Mouse (Mus musculus): Measurements from ENCODE around the gene Celsr1. TPM values are rescaled to one million over a fixed set of nuclear protein-coding genes. Genes with fewer than 3 reads are reported as not detected.
"Not testable (repeated sequence)": the region's sequence is repeated elsewhere in the genome, so short reads cannot be mapped to it uniquely, and the experiment has no call there.

Gene Celsr1
- polyA plus RNA-seq, 1 experiment from 2014 or later: 0.01 TPM

DNA sequence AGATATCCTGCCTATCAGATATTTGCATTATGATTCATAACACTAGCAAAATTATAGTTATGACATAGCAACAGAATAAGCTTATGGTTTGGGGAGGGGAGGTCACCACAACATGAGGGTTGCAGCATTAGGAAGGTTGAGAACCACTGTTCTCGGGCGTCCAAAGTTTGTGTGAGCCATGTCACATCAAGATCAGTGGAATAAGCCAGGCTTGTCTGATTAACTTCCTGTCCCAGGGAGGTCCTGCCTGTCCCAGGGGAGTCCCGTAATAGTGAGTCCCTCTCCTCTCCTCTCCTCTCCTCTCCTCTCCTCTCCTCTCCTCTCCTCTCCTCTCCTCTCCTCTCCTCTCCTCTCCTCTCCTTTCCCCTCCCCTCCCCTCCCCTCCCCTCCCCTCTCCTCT, 21.3 kb upstream of the Celsr1 start:
- not testable (repeated sequence) for H3K4me2 ChIP-seq; H3K9me3 ChIP-seq (replicated peaks); H3K27me3 ChIP-seq; H3K36me3 ChIP-seq (replicated peaks); H3K4me3 ChIP-seq (replicated peaks); H3K9ac ChIP-seq; ATAC-seq (ENCODE audit: insufficient read depth)
- Histone ChIP-seq H3K27ac (replicated peaks) (0 out of 2 replicates have a peak overlapping the region, but pooled peaks have one; percentile 20), H3K4me1 (replicated peaks) (peaks cover 89% of the 10 kb centered on the region)
- WGBS (ENCODE audit: insufficient replicate concordance): 44% methylated on average over 3 of the region's 3 CpGs

DNA sequence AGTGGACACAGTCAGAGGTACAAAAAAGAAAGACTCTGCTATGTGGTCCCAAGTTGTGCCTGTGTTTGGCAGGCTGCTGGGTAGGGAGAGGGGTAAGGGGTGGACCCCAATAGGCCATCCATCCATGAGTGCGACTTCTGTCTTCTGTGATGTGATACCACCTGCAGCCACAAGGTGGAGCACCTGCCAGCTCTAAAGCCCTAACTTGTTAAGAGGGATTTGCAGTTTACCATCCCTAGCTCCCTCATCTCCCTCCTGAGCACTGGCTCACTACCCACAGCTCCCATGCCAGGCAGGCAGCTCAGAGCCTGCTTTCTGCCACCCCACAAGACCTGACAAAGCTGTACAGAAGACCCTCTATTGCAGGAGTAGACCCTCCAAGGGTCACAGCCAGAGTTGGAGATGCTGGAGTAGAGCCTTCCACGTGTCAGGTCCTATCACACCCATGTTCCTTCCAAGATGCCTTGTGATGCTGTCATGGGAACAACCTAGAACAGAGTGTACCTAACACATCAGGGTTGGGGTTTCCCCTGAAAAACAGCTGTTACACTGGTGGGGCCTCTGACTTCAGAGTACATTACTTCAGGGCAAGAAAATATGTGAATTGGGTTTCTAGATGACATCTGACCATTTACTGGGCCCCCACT, 20.4 kb upstream of the Celsr1 start:
- H3K36me3 ChIP-seq (replicated peaks): no peaks in the 10 kb centered on the region
- no peaks in the 10 kb centered on the region for H3K9me3 ChIP-seq (replicated peaks)
- H3K27me3 ChIP-seq: no peaks in the 10 kb centered on the region
- WGBS (ENCODE audit: insufficient replicate concordance): 42% methylated on average over 2 of the region's 2 CpGs
- H3K27ac ChIP-seq (replicated peaks): peak overlapping the region; percentile 20; the same call in 1 of the 2 replicates
- H3K4me1 ChIP-seq (replicated peaks): peaks cover 82% of the 10 kb centered on the region
- no peak overlapping the region for H3K9ac ChIP-seq
- no peak overlapping the region for H3K4me2 ChIP-seq
- 0 out of 2 replicates have a peak, but pooled peaks have one; percentile 5 for ATAC-seq (ENCODE audit: insufficient read depth)
- H3K4me3 ChIP-seq (replicated peaks): no peak overlapping the region

DNA sequence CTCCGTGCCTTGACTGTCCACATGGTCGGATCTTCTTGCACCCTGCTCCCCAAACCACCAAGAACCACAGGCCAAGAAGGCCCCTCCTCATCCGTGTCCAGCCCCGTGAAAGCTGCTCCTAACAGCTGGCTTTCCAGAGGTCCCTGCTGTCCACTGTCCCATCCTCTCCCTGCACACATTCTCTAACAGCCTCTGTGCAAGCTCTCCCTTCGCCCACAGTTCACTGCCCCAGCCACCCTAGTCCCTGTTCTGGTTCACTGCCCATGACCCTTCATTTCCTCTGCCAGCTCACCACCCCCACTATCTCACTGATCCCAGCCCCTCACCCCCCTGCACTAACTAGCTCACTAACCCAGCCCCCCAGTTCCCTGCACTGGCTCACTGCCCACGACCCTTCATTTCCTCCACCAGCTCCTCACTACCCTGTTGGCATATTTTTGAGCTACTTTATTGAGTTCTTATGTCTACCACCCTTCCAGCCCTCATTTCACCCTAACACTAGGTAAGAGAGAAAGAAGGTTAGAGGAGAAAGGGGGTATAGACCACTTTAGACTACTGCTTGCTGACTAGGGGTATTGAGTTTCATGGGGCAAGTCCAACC, 18.4 kb upstream of the Celsr1 start:
- Histone ChIP-seq H3K4me1 (replicated peaks) (peaks cover 64% of the 10 kb centered on the region), H3K27ac (replicated peaks) (peak overlapping the region; percentile 80), H3K4me2 (peak overlapping the region; percentile 59), H3K27me3 (no peaks in the 10 kb centered on the region), H3K9ac (0 out of 2 replicates have a peak overlapping the region, but pooled peaks have one; percentile 28), H3K36me3 (replicated peaks) (no peaks in the 10 kb centered on the region), H3K9me3 (replicated peaks) (no peaks in the 10 kb centered on the region), H3K4me3 (replicated peaks) (no peak overlapping the region)
- no peak for ATAC-seq (ENCODE audit: insufficient read depth)
- WGBS (ENCODE audit: insufficient replicate concordance): 39% methylated on average over 6 of the region's 6 CpGs

DNA sequence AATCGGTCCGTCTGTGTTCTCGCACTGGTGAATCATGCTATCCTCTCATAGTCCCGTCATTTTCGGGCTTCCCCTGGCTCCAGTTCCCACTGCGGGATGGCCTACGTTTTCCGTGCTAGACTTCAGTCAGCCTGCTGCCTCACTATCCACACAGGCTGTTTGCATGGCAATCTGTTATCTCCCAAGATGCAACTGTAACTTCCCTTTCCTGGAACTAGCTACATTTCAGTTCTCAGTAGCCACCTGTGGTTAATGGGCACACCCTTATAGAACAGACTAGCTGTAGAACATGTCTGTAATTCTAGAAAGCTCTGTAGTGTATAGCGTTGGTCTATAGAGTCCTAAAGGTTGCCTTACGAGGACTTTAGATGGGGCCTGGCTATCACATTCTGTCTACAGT, 17.6 kb upstream of the Celsr1 start:
- Histone ChIP-seq H3K27ac (replicated peaks) (peak overlapping the region; percentile 80), H3K4me3 (replicated peaks) (peak overlapping the region; percentile 15; the same call in 1 of the 2 replicates), H3K9me3 (replicated peaks) (no peaks in the 10 kb centered on the region), H3K27me3 (no peaks in the 10 kb centered on the region), H3K9ac (no peak overlapping the region), H3K36me3 (replicated peaks) (no peaks in the 10 kb centered on the region), H3K4me1 (replicated peaks) (peaks cover 56% of the 10 kb centered on the region), H3K4me2 (peak overlapping the region; percentile 59)
- peak; percentile 86 for ATAC-seq (ENCODE audit: insufficient read depth)
- 11% methylated on average over 10 of the region's 10 CpGs for WGBS (ENCODE audit: insufficient replicate concordance)

DNA sequence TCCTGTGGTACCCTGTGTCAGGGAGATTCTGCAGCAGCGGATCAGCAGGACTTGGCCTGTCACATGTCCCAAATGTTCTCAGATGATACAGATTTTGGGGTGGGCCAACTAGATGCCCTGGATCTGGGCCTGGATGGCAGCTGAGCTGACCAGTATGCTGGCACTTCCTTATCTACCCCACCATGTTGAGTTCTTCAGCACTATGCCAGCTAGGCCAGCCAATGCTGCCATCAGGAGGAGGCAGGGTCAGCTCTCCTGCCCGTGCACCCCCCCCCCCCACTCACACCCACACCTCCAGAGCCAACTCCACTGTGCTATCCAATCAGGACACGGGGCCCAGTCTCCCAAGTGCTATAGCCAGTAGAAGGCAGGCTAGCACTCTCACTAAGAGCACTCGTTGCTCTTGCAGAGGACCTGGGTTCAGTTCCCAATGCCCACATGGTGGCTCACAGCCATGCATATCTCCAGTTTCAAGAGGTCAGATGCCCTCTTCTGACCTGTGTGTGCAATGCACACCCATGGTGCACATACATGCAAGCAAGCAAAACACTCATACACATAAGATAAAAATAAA, 16.7 kb upstream of the Celsr1 start:
- no peak for ATAC-seq (ENCODE audit: insufficient read depth)
- Histone ChIP-seq H3K9ac (no peak overlapping the region), H3K4me1 (replicated peaks) (peaks cover 50% of the 10 kb centered on the region), H3K27me3 (no peaks in the 10 kb centered on the region), H3K4me2 (0 out of 2 replicates have a peak overlapping the region, but pooled peaks have one; percentile 59), H3K27ac (replicated peaks) (peak overlapping the region; percentile 80; the same call in 1 of the 2 replicates), H3K4me3 (replicated peaks) (no peak overlapping the region), H3K36me3 (replicated peaks) (no peaks in the 10 kb centered on the region), H3K9me3 (replicated peaks) (no peaks in the 10 kb centered on the region)
- 46% methylated on average over 4 of the region's 4 CpGs for WGBS (ENCODE audit: insufficient replicate concordance)

DNA sequence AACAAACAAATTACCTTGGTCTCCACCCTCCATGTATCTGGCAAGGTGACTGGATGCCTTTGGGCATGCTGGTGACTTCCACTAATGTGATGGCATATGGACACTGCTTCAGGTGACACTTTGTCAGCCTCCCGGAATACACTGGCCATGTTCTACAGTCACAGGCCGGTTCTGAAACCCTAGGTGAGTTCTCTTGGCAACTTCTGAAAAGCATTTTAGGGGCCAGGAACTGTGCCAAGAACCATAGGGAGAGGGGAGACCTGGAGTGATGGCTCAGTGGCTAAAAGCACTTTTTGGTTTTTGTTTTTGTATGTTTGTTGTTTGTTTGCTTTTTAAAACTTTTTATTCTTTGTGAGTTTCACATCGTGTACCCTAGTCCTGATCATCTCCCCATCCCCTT, 15.9 kb upstream of the Celsr1 start:
- no peak for ATAC-seq (ENCODE audit: insufficient read depth)
- Histone ChIP-seq H3K4me2 (no peak overlapping the region), H3K9me3 (replicated peaks) (no peaks in the 10 kb centered on the region), H3K27ac (replicated peaks) (0 out of 2 replicates have a peak overlapping the region, but pooled peaks have one; percentile 15), H3K9ac (no peak overlapping the region), H3K4me1 (replicated peaks) (peaks cover 43% of the 10 kb centered on the region), H3K27me3 (no peaks in the 10 kb centered on the region), H3K36me3 (replicated peaks) (no peaks in the 10 kb centered on the region), H3K4me3 (replicated peaks) (no peak overlapping the region)
- WGBS (ENCODE audit: insufficient replicate concordance): 76% methylated on average over 3 of the region's 3 CpGs

DNA sequence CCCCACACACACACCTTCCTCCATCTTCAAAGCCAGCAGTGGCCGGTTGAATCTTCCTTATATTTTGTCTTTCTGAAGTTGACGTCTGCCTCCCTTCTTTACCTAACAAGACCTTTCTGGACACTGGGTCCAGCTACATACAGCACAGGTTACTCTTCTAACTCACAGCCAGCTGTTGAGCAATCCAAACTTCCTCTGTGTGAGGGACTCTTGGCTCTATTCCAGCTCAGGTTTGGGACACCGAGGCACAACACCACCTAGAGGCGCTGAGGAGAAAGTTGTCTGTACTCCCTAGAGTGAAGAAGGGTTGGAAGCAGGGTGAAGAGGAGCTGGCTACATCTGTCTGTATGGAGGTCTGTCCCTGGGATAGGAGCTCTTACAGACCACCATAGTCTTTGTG, 8.8 kb upstream of the Celsr1 start:
- Histone ChIP-seq H3K27ac (replicated peaks) (no peak overlapping the region), H3K36me3 (replicated peaks) (no peaks in the 10 kb centered on the region), H3K9ac (no peak overlapping the region), H3K27me3 (peaks cover 53% of the 10 kb centered on the region), H3K9me3 (replicated peaks) (no peaks in the 10 kb centered on the region), H3K4me3 (replicated peaks) (no peak overlapping the region), H3K4me1 (replicated peaks) (no peaks in the 10 kb centered on the region), H3K4me2 (no peak overlapping the region)
- WGBS (ENCODE audit: insufficient replicate concordance): 16% methylated on average over 4 of the region's 4 CpGs
- ATAC-seq (ENCODE audit: insufficient read depth): peak; percentile 40; the same call in 1 of the 2 replicates

DNA sequence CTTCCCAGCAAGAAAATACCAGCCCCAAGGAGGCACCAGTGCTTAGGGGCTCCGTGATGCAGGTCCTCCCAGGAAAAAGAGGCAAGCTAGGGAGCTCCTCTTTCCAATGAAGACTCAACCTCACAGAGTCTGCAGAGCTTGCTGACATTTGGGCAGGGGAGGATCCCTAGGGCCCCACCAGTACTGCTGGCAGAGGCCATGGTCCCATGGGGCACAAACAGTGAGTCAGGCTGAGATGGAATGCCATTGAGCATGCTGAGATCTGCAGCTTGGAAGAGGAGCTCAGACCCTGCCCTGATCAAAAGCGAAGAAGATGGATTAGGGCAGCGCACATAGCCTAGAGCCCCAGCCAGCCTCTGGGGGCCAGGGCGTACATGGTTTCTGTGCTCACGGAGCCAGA, 7.8 kb upstream of the Celsr1 start:
- Histone ChIP-seq H3K4me2 (no peak overlapping the region), H3K9me3 (replicated peaks) (no peaks in the 10 kb centered on the region), H3K27me3 (peaks cover 58% of the 10 kb centered on the region), H3K4me1 (replicated peaks) (no peaks in the 10 kb centered on the region), H3K4me3 (replicated peaks) (no peak overlapping the region), H3K9ac (no peak overlapping the region), H3K36me3 (replicated peaks) (no peaks in the 10 kb centered on the region), H3K27ac (replicated peaks) (no peak overlapping the region)
- no peak for ATAC-seq (ENCODE audit: insufficient read depth)
- WGBS (ENCODE audit: insufficient replicate concordance): 75% methylated on average over 5 of the region's 5 CpGs

DNA sequence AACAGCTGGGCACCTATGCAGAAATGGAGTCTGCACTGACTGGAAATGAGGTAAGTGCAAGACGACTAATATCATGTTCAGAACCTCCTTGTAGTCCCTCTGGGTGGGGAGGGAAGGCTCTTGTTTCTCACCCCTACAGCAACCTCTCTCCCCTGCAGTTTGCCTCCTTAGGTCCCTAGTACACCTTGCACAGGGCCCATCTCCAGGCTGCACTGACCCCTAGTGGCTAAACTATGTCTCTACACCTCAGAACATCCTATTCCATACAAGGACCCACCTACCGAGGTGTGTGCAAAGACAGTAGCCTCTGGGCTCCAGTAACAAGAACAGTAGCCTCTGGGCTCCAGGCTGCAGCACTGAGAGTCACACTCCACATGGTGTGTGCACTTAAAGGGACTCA, 5.2 kb upstream of the Celsr1 start:
- H3K9ac ChIP-seq: no peak overlapping the region
- no peak overlapping the region for H3K4me2 ChIP-seq
- WGBS (ENCODE audit: insufficient replicate concordance): 2% methylated on average over 2 of the region's 2 CpGs
- peaks cover 11% of the 10 kb centered on the region for H3K4me1 ChIP-seq (replicated peaks)
- no peaks in the 10 kb centered on the region for H3K9me3 ChIP-seq (replicated peaks)
- no peak overlapping the region for H3K4me3 ChIP-seq (replicated peaks)
- H3K27ac ChIP-seq (replicated peaks): no peak overlapping the region
- H3K36me3 ChIP-seq (replicated peaks): no peaks in the 10 kb centered on the region
- no peak for ATAC-seq (ENCODE audit: insufficient read depth)
- H3K27me3 ChIP-seq: peaks cover 82% of the 10 kb centered on the region

DNA sequence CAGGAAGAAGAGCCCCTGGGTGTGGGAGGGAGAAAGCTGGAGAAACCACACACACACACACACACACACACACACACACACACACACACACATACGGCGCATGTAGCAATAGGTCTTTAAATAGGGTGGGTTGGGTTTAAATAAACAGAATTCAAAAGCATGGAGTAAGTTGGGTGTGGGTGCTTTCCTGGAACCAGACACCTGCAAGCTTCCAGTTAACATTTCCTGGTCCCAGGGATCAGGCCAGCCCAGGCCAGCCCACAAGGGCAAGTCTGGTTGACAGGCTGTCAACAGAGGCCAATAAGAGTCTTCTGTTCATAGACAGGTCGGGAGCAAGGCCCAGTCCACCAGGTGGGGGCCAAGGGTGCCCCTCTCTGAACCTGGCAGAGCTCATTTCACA, 2.3 kb upstream of the Celsr1 start:
- 49% methylated on average over 3 of the region's 3 CpGs for WGBS (ENCODE audit: insufficient replicate concordance)
- no peak overlapping the region for H3K4me3 ChIP-seq (replicated peaks)
- H3K27ac ChIP-seq (replicated peaks): no peak overlapping the region
- H3K4me1 ChIP-seq (replicated peaks): peaks cover 23% of the 10 kb centered on the region
- no peak overlapping the region for H3K4me2 ChIP-seq
- peaks cover 93% of the 10 kb centered on the region for H3K27me3 ChIP-seq
- no peaks in the 10 kb centered on the region for H3K9me3 ChIP-seq (replicated peaks)
- no peak for ATAC-seq (ENCODE audit: insufficient read depth)
- no peaks in the 10 kb centered on the region for H3K36me3 ChIP-seq (replicated peaks)
- no peak overlapping the region for H3K9ac ChIP-seq

DNA sequence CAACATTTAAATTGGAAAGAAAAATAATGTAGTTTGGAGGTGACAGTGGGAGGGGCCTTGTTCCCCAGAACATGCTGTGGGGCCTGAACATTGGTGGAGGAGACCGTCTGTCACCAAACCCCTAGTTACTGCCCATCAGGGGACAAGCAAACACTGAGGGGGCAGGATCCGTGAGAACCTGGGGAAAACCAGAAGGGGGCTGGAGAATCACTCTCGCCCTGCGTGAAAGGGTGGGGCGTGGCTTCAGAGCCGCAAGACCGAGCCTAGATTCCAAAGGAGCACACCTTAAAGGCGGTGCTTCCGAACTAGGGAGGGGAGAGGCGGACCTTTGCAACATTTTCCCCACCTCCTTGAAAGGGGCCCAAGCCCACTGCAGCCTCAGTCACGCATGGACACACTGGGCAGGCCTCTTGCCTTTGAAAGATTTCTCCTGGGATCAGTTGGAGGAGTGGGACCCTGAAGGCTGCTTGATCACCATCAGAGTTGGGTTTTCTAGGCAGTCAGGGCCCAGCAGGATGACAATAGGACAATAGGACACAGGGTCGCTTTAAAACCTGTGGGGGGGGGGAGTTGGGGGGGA, 1.3 kb upstream of the Celsr1 start:
- H3K9ac ChIP-seq: no peak overlapping the region
- no peak for ATAC-seq (ENCODE audit: insufficient read depth)
- peaks cover 23% of the 10 kb centered on the region for H3K4me1 ChIP-seq (replicated peaks)
- H3K36me3 ChIP-seq (replicated peaks): no peaks in the 10 kb centered on the region
- peaks cover 93% of the 10 kb centered on the region for H3K27me3 ChIP-seq
- H3K4me3 ChIP-seq (replicated peaks): 0 out of 2 replicates have a peak overlapping the region, but pooled peaks have one; percentile 0
- WGBS (ENCODE audit: insufficient replicate concordance): 14% methylated on average over 12 of the region's 12 CpGs
- H3K27ac ChIP-seq (replicated peaks): no peak overlapping the region
- H3K4me2 ChIP-seq: peak overlapping the region; percentile 67; the same call in 1 of the 2 replicates
- H3K9me3 ChIP-seq (replicated peaks): no peaks in the 10 kb centered on the region
